Mouse (Mus musculus) hindbrain, embryonic 16.5 days (tissue): ENCODE data around the gene Mul1. TPM values are rescaled to one million over a fixed set of nuclear protein-coding genes. Genes with fewer than 3 reads are reported as not detected.

ENCODE experiments used
- ATAC-seq: fragments of 200-750 bp; cut with Nextera tagmentation; 2 replicates; pipeline ENCODE4 v1.8.0; 2017; ENCODE audit warnings: moderate TSS enrichment, moderate library complexity
- H3K27ac ChIP-seq: fragments of 300-500 bp; sonication (generic); 2 replicates; pipeline ENCODE4 v1.5.1; 2014; ENCODE audit warnings: low read depth, mild to moderate bottlenecking, control low read depth, low read length, moderate library complexity
- H3K27me3 ChIP-seq: fragments of 300-500 bp; sonication (generic); replicated peaks from 2 replicates; pipeline ENCODE4 v1.6.1; 2014; ENCODE audit warnings: low read length; ENCODE audit not compliant: control insufficient read depth, insufficient read depth
- H3K36me3 ChIP-seq: fragments of 300-500 bp; sonication (generic); 2 replicates; pipeline ENCODE4 v1.6.1; 2014; ENCODE audit warnings: mild to moderate bottlenecking, low read length, moderate library complexity, mixed read lengths; ENCODE audit not compliant: control insufficient read depth, insufficient read depth
- H3K4me1 ChIP-seq: fragments of 300-500 bp; sonication (generic); 2 replicates; pipeline ENCODE4 v1.6.1; 2014; ENCODE audit warnings: low read depth, low read length; ENCODE audit not compliant: control insufficient read depth, insufficient read depth
- H3K4me2 ChIP-seq: fragments of 300-500 bp; sonication (generic); 2 replicates; pipeline ENCODE4 v1.6.1; 2014; ENCODE audit warnings: mild to moderate bottlenecking, low read length, control low read depth, moderate library complexity
- H3K4me3 ChIP-seq: fragments of 300-500 bp; sonication (generic); 2 replicates; pipeline ENCODE4 v1.5.1; 2014; ENCODE audit warnings: mild to moderate bottlenecking, low read length, control low read depth, moderate library complexity
- H3K9ac ChIP-seq: fragments of 300-500 bp; sonication (generic); 2 replicates; pipeline ENCODE4 v1.6.1; 2014; ENCODE audit warnings: low read depth, mild to moderate bottlenecking, control low read depth, low read length, moderate library complexity
- H3K9me3 ChIP-seq: fragments of 300-500 bp; sonication (generic); 2 replicates; pipeline ENCODE4 v1.6.1; 2014; ENCODE audit warnings: mild to moderate bottlenecking, low read length, moderate library complexity; ENCODE audit not compliant: control insufficient read depth
- WGBS: fragments of 180-500 bp; shearing (Covaris S2); extraction: QIAGEN DNeasy Blood & Tissue Kit; methylation state at CpG from one replicate; pipeline ENCODE4 v1.1.7; 2014; 5-methylcytosine and 5-hydroxymethylcytosine counted together
- polyA plus RNA-seq: library from polyadenylated mRNA; unstranded; fragments of >200 nt; fragmentation: Nextera tagmentation; extraction: Ambion mirVana; gene quantifications from 2 replicates; pipeline ENCODE4 v1.2.1, GENCODE M21; 2015

The Mul1 gene
- polyA plus RNA-seq, 1 experiment from 2014 or later, result 23.7 TPM

- no peaks in the 10 kb centered on the region for H3K36me3 ChIP-seq
- no peaks in the 10 kb centered on the region for H3K27me3 ChIP-seq
- H3K27ac ChIP-seq, result no peak overlapping the region
- WGBS, result 43% methylated on average over 3 of the region's 3 CpGs
- H3K4me1 ChIP-seq, result peaks cover 3% of the 10 kb centered on the region; the same call in 1 of the 2 replicates
- H3K9ac ChIP-seq, result no peak overlapping the region
- H3K4me2 ChIP-seq, result no peak overlapping the region
- no peak overlapping the region for H3K4me3 ChIP-seq
- H3K9me3 ChIP-seq, result no peaks in the 10 kb centered on the region
- no peak for ATAC-seq
Observed at GRCm38 (mm10) chr4:138429778-138430177, 4.7 kb upstream of the Mul1 start.

- Histone ChIP-seq H3K4me3 (no peak overlapping the region), H3K27ac (no peak overlapping the region), H3K27me3 (no peaks in the 10 kb centered on the region), H3K4me2 (no peak overlapping the region), H3K36me3 (no peaks in the 10 kb centered on the region), H3K4me1 (peaks cover 15% of the 10 kb centered on the region), H3K9ac (no peak overlapping the region), H3K9me3 (no peaks in the 10 kb centered on the region)
- ATAC-seq, result no peak
- 56% methylated on average over 8 of the region's 8 CpGs for WGBS
Observed at GRCm38 (mm10) chr4:138431340-138431739, 3.1 kb upstream of the Mul1 start.

GRCm38 (mm10) chr4:138440062-138440461 is 5.6 kb downstream of the Mul1 start:
- H3K9me3 ChIP-seq, result no peaks in the 10 kb centered on the region
- H3K27ac ChIP-seq, result no peak overlapping the region
- H3K27me3 ChIP-seq, result no peaks in the 10 kb centered on the region
- no peak overlapping the region for H3K4me3 ChIP-seq
- peaks cover 25% of the 10 kb centered on the region for H3K36me3 ChIP-seq
- H3K4me2 ChIP-seq, result no peak overlapping the region
- no peak for ATAC-seq
- no peak overlapping the region for H3K9ac ChIP-seq
- H3K4me1 ChIP-seq, result peaks cover 10% of the 10 kb centered on the region
- WGBS, result 87% methylated on average over 3 of the region's 3 CpGs

- H3K27me3 ChIP-seq, result no peaks in the 10 kb centered on the region
- no peaks in the 10 kb centered on the region for H3K9me3 ChIP-seq
- H3K4me2 ChIP-seq, result no peak overlapping the region
- no peak overlapping the region for H3K9ac ChIP-seq
- peaks cover 17% of the 10 kb centered on the region for H3K4me1 ChIP-seq
- H3K4me3 ChIP-seq, result no peak overlapping the region
- H3K27ac ChIP-seq, result no peak overlapping the region
- ATAC-seq, result no peak
- WGBS, result 5% methylated on average over 5 of the region's 5 CpGs
- peaks cover 6% of the 10 kb centered on the region for H3K36me3 ChIP-seq
Observed at GRCm38 (mm10) chr4:138444941-138445340, 10.5 kb downstream of the Mul1 start.

- Histone ChIP-seq H3K27ac (peak overlapping the region; percentile 76), H3K36me3 (0 out of 2 replicates have a peak, but pooled peaks cover 2% of the 10 kb centered on the region), H3K9me3 (no peaks in the 10 kb centered on the region), H3K4me2 (0 out of 2 replicates have a peak overlapping the region, but pooled peaks have one; percentile 5), H3K4me1 (peaks cover 17% of the 10 kb centered on the region), H3K9ac (peak overlapping the region; percentile 43), H3K4me3 (no peak overlapping the region), H3K27me3 (no peaks in the 10 kb centered on the region)
- 11% methylated on average over 13 of the region's 13 CpGs for WGBS
- ATAC-seq, result peak; percentile 58
Observed at GRCm38 (mm10) chr4:138446981-138447380, 12.5 kb downstream of the Mul1 start.

GRCm38 (mm10) chr4:138447387-138447786 is 12.9 kb downstream of the Mul1 start:
- no peak overlapping the region for H3K4me3 ChIP-seq
- peak overlapping the region; percentile 52 for H3K9ac ChIP-seq
- 0 out of 2 replicates have a peak overlapping the region, but pooled peaks have one; percentile 5 for H3K4me2 ChIP-seq
- peak; percentile 89 for ATAC-seq
- H3K27ac ChIP-seq, result peak overlapping the region; percentile 76
- H3K4me1 ChIP-seq, result peaks cover 17% of the 10 kb centered on the region
- H3K36me3 ChIP-seq, result 0 out of 2 replicates have a peak, but pooled peaks cover 2% of the 10 kb centered on the region
- no peaks in the 10 kb centered on the region for H3K9me3 ChIP-seq
- WGBS, result 0% methylated on average over 8 of the region's 8 CpGs
- no peaks in the 10 kb centered on the region for H3K27me3 ChIP-seq

GRCm38 (mm10) chr4:138447827-138448602 is 13.5 kb downstream of the Mul1 start:
- WGBS, result 26% methylated on average over 15 of the region's 15 CpGs
- no peaks in the 10 kb centered on the region for H3K9me3 ChIP-seq
- H3K4me2 ChIP-seq, result peak overlapping the region; percentile 3; the same call in 1 of the 2 replicates
- H3K36me3 ChIP-seq, result 0 out of 2 replicates have a peak, but pooled peaks cover 2% of the 10 kb centered on the region
- H3K9ac ChIP-seq, result peak overlapping the region; percentile 52
- no peak; the same call in none of the 2 replicates for ATAC-seq
- peak overlapping the region; percentile 67 for H3K27ac ChIP-seq
- peaks cover 21% of the 10 kb centered on the region for H3K4me1 ChIP-seq
- H3K4me3 ChIP-seq, result no peak overlapping the region
- H3K27me3 ChIP-seq, result no peaks in the 10 kb centered on the region

GRCm38 (mm10) chr4:138448872-138449615 is 14.6 kb downstream of the Mul1 start:
- Histone ChIP-seq H3K4me3 (no peak overlapping the region), H3K9me3 (no peaks in the 10 kb centered on the region), H3K4me2 (no peak overlapping the region), H3K4me1 (peaks cover 29% of the 10 kb centered on the region), H3K27me3 (no peaks in the 10 kb centered on the region), H3K9ac (no peak overlapping the region), H3K27ac (no peak overlapping the region), H3K36me3 (no peaks in the 10 kb centered on the region)
- WGBS, result 37% methylated on average over 7 of the region's 7 CpGs
- ATAC-seq, result no peak
